Mouse (Mus musculus) hindbrain, embryonic 11.5 days (tissue): ENCODE measurements at regions not wholly inside any gene's neighbourhood (a gene's known extent, or its start where the extent isn't known, plus 50 kb on each side); places are given as distances from the start of the nearest gene placed in this dataset.

ENCODE experiments used
- ATAC-seq: fragments of 200-750 bp; cut with Nextera tagmentation; 2 replicates; pipeline ENCODE4 v1.8.0; 2017; ENCODE audit warnings: mild to moderate bottlenecking, moderate TSS enrichment, moderate library complexity; ENCODE audit not compliant: low FRiP score
- DNase-seq: peaks from one replicate; pipeline ENCODE4 v3.0.0-alpha.2; 2015; ENCODE audit warnings: low spot score
- H3K27ac ChIP-seq: fragments of 300-500 bp; sonication (generic); 2 replicates; pipeline ENCODE4 v1.5.1; 2014; ENCODE audit warnings: mild to moderate bottlenecking, low read depth, low read length
- H3K27me3 ChIP-seq: fragments of 300-500 bp; sonication (generic); 2 replicates; pipeline ENCODE4 v1.6.1; 2014; ENCODE audit warnings: mild to moderate bottlenecking, low read length, moderate library complexity, mixed read lengths; ENCODE audit not compliant: control insufficient read depth, insufficient read depth
- H3K36me3 ChIP-seq: fragments of 300-500 bp; sonication (generic); 2 replicates; pipeline ENCODE4 v1.6.1; 2014; ENCODE audit warnings: mild to moderate bottlenecking, low read length, moderate library complexity, mixed read lengths; ENCODE audit not compliant: control insufficient read depth, insufficient read depth
- H3K4me1 ChIP-seq: fragments of 300-500 bp; sonication (generic); replicated peaks from 2 replicates; pipeline ENCODE4 v1.6.1; 2014; ENCODE audit warnings: low read length, mixed read lengths; ENCODE audit not compliant: control insufficient read depth, insufficient read depth
- H3K4me2 ChIP-seq: fragments of 300-500 bp; sonication (generic); replicated peaks from 2 replicates; pipeline ENCODE4 v1.6.1; 2014; ENCODE audit warnings: mild to moderate bottlenecking, low read depth, low read length
- H3K4me3 ChIP-seq: fragments of 300-500 bp; sonication (generic); 2 replicates; pipeline ENCODE4 v1.5.1; 2014; ENCODE audit warnings: low read depth, low read length
- H3K9ac ChIP-seq: fragments of 300-500 bp; sonication (generic); 2 replicates; pipeline ENCODE4 v1.6.1; 2014; ENCODE audit warnings: low read depth, low read length
- H3K9me3 ChIP-seq: fragments of 300-500 bp; sonication (generic); 2 replicates; pipeline ENCODE4 v1.6.1; 2016; ENCODE audit warnings: low read length; ENCODE audit not compliant: control insufficient read depth
- WGBS: fragments of 180-500 bp; shearing (Covaris S2); extraction: QIAGEN DNeasy Blood & Tissue Kit; methylation state at CpG from one replicate; pipeline ENCODE4 v1.1.7; 2014; 5-methylcytosine and 5-hydroxymethylcytosine counted together

DNA sequence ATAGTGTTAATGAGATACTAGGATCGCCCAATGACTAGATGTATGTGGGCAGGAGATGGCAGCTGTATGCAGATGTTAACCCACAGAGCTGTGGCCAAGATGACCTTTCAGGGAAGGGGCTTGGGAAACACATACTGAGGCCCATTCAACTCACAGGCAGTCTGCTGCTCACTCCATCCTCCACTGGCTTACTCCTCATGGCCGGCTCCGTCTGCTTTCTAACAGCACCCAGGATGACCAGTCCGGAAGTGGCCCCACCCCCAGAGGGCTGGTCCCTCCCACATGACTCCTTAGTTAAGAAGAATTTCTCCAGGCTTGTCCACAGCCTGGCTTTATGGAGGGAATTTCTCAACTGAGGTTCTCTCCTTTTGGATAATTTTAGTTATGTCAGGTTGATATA lies 161.8 kb upstream of the Fbxl17 start:
- no peak overlapping the region for H3K4me2 ChIP-seq
- no peak overlapping the region for H3K27ac ChIP-seq
- no peak overlapping the region for H3K4me3 ChIP-seq
- ATAC-seq (no peak), DNase-seq (no peak)
- H3K36me3 ChIP-seq = no peaks in the 10 kb centered on the region
- no peaks in the 10 kb centered on the region for H3K4me1 ChIP-seq
- 87% methylated on average over 4 of the region's 4 CpGs for WGBS
- H3K9ac ChIP-seq = no peak overlapping the region
- no peaks in the 10 kb centered on the region for H3K9me3 ChIP-seq
- no peaks in the 10 kb centered on the region for H3K27me3 ChIP-seq

DNA sequence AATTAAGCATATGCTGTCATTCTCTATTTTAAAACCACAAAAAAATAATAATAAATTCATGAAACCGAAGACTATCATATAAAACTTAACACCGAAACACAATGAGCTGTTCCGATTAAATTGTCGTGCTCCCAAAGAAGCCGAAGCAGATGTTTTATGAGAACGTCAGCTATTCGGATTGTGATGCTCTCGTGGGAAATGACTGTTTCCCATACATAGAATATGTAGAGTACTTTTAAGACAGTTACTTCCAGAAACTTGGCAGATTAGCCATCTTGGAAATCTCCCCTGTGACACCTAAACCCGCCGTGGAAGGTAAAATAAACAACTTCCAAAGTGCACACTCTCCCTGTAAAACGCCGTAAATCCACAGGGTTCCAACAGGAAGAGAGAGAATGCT lies 162.4 kb upstream of the Fbxl17 start:
- H3K9ac ChIP-seq = no peak overlapping the region
- H3K27ac ChIP-seq = no peak overlapping the region
- H3K27me3 ChIP-seq = no peaks in the 10 kb centered on the region
- H3K4me1 ChIP-seq = no peaks in the 10 kb centered on the region
- H3K4me3 ChIP-seq = no peak overlapping the region
- no peak overlapping the region for H3K4me2 ChIP-seq
- 78% methylated on average over 12 of the region's 12 CpGs for WGBS
- DNase-seq (no peak), ATAC-seq (no peak)
- H3K36me3 ChIP-seq = no peaks in the 10 kb centered on the region
- no peaks in the 10 kb centered on the region for H3K9me3 ChIP-seq

DNA sequence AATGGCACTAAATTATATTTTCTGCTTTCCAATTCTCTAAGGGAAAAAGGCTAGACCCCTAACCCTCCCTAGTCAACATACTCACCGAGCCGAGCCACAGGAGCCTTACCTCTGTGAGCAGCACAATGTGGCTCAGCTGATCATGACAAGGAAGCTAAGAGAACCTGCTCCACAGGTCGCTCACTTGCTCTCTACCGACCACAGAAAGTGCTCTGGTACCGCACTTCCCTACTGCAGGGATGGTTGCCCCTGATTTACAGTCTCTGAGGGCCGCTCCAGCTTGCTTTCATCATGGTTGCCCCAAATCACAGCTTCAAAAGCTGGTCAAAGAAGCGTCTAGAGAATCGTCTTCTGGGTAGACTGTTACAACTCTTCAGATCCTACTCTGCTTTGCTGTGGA lies 177.0 kb upstream of the Fbxl17 start:
- H3K27me3 ChIP-seq = no peaks in the 10 kb centered on the region
- DNase-seq (no peak), ATAC-seq (no peak)
- no peaks in the 10 kb centered on the region for H3K9me3 ChIP-seq
- H3K9ac ChIP-seq = no peak overlapping the region
- no peak overlapping the region for H3K4me3 ChIP-seq
- H3K36me3 ChIP-seq = no peaks in the 10 kb centered on the region
- no peak overlapping the region for H3K27ac ChIP-seq
- 82% methylated on average over 8 of the region's 8 CpGs for WGBS
- no peaks in the 10 kb centered on the region for H3K4me1 ChIP-seq
- H3K4me2 ChIP-seq = no peak overlapping the region

DNA sequence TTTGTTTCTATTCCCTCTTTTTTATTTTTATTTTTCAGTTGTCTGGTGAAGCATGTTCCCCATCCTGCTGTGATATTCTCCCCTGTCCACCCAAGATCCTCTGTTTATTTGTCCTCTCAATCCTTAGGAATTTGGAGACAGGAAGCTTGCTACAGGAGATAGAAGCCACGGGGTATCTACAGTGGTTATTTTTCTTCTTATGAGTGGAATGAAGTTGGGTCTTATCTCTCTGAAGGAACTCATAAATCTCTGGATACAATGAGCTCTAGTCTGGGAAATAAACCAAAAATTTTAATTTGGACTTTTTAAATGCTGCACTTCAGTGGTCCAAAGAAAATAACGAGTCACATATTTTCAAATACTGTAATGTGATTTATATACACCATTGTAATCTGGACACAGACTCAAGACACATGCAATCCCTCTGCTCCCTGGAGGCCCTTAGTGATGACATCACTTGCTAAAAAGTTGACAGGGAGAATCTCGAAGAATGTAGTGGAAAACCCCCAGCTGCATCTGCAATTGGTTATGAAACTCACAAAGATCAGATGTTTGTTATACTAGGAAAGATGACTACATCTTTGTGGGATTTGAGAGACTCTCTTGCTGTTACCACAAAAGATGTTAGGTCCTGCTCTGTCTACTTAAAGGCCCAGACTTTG lies 178.3 kb upstream of the Fbxl17 start:
- no peak overlapping the region for H3K4me3 ChIP-seq
- ATAC-seq (no peak), DNase-seq (no peak)
- no peaks in the 10 kb centered on the region for H3K36me3 ChIP-seq
- H3K27ac ChIP-seq = no peak overlapping the region
- no peaks in the 10 kb centered on the region for H3K27me3 ChIP-seq
- 74% methylated on average over 3 of the region's 3 CpGs for WGBS
- H3K4me2 ChIP-seq = no peak overlapping the region
- no peaks in the 10 kb centered on the region for H3K9me3 ChIP-seq
- no peak overlapping the region for H3K9ac ChIP-seq
- H3K4me1 ChIP-seq = no peaks in the 10 kb centered on the region

DNA sequence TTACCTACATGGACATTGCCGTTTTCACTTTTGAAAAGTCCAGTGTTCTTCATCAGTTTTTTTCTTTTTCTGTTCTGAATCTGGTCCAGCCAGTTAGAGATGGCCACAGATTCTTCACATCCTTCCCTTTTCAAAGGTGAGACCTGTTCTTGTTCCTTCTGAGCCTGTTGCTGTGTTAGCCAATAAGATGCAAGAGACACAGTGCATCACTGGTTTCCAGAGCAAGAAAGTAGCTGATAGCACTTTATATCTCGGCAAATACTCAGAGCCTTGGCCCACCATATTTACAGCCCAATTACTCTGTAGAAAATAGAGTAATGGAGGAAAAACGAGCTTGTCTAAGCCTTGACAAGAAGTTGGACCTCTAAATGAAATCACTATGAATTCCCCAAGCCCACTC lies 180.7 kb upstream of the Fbxl17 start:
- Histone ChIP-seq H3K27me3 (no peaks in the 10 kb centered on the region), H3K36me3 (no peaks in the 10 kb centered on the region), H3K4me1 (no peaks in the 10 kb centered on the region), H3K9me3 (no peaks in the 10 kb centered on the region), H3K9ac (no peak overlapping the region), H3K27ac (no peak overlapping the region), H3K4me3 (no peak overlapping the region), H3K4me2 (no peak overlapping the region)
- ATAC-seq (no peak), DNase-seq (no peak)
- 76% methylated on average over 3 of the region's 3 CpGs for WGBS

DNA sequence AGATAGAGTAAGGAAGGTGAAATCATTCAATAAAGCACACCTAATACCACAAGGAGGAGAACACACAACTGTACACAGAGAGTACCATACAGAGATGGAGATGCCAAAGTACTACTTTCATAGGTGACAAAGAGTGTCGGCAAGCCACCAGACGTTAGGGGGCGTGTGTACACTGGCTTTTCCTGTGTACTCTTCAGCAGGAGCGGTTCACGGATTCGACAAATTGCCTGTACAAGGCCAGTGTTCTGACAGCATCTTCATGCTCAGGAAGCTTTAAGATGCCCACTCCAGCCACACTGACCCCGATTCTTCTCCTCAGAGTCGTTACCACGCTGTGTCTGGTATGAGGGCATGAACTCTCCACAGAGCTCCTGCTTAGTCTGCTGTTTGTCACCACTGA lies 179.5 kb upstream of the Fer start:
- H3K27me3 ChIP-seq = no peaks in the 10 kb centered on the region
- H3K36me3 ChIP-seq = no peaks in the 10 kb centered on the region
- DNase-seq = no peak
- H3K9me3 ChIP-seq = no peaks in the 10 kb centered on the region
- no peak overlapping the region for H3K4me2 ChIP-seq
- WGBS = 86% methylated on average over 9 of the region's 9 CpGs
- no peak for ATAC-seq
- H3K9ac ChIP-seq = no peak overlapping the region
- H3K27ac ChIP-seq = no peak overlapping the region
- no peak overlapping the region for H3K4me3 ChIP-seq
- no peaks in the 10 kb centered on the region for H3K4me1 ChIP-seq

DNA sequence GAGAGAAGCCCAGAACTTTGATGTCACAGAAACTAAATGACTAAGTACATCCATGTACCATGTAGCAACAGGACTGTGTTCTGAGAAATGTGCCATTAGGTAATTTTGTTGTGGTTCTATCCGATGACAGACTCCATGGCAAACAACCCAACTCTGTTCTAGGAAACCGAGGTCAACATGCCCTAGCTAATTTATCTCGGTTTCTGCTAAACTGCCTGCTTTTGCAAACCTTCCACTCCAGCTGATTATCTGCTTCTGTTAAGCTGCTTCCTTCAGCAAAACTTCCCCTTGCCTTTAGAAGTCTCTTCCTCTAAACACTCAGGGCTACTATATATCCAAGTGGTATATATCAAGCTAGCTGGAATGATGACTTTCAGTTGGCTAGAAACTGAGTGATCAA lies 178.8 kb upstream of the Fer start:
- Histone ChIP-seq H3K36me3 (no peaks in the 10 kb centered on the region), H3K27me3 (no peaks in the 10 kb centered on the region), H3K4me2 (no peak overlapping the region), H3K4me3 (no peak overlapping the region), H3K27ac (no peak overlapping the region), H3K9ac (no peak overlapping the region), H3K4me1 (no peaks in the 10 kb centered on the region), H3K9me3 (no peaks in the 10 kb centered on the region)
- DNase-seq (no peak), ATAC-seq (no peak)
- 91% methylated on average over 3 of the region's 3 CpGs for WGBS

DNA sequence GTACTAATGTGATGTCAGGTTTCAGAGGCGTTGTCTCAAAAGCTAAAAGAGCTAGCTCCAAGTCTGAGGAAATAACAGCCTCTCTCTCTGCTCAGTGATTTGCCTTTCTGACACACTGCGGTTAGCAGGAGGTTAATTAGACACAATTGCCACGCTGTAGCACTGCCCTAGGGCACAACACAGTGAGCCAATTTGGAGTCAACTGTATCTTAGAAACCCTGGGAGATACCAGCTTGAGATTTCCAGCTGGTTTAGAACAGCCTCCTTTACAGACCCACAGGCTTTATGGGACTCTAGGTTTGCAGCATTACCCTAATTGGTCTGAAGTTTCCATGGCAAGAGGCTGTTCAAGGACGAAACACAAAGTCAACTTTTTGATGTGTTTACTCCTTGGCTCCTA lies 176.9 kb upstream of the Fer start:
- DNase-seq (no peak), ATAC-seq (no peak)
- no peak overlapping the region for H3K27ac ChIP-seq
- H3K27me3 ChIP-seq = no peaks in the 10 kb centered on the region
- H3K4me3 ChIP-seq = no peak overlapping the region
- H3K9me3 ChIP-seq = no peaks in the 10 kb centered on the region
- no peak overlapping the region for H3K9ac ChIP-seq
- no peaks in the 10 kb centered on the region for H3K4me1 ChIP-seq
- 53% methylated on average over 4 of the region's 4 CpGs for WGBS
- H3K36me3 ChIP-seq = no peaks in the 10 kb centered on the region
- no peak overlapping the region for H3K4me2 ChIP-seq

DNA sequence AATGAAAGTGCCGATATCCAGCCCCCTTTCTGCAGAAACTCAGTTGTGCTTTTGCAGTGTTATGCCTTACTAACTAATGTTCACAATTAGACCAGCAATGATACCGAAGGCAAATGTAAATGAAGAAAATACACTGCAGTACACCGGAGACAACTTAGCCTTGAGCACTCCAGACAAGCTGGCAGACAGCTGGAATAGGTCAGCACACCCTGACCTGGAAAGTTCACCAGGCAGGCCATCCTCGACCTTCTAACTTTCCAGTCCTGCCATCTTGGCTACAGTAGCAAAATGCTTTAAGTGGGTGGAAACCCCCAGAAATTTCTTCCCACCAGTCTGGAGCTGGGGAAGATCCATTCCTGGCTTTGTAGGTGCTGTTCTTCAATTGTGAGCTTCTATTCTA lies 176.5 kb upstream of the Fer start:
- WGBS = 72% methylated on average over 4 of the region's 4 CpGs
- H3K27ac ChIP-seq = no peak overlapping the region
- no peak for DNase-seq
- no peak overlapping the region for H3K4me2 ChIP-seq
- no peaks in the 10 kb centered on the region for H3K27me3 ChIP-seq
- no peaks in the 10 kb centered on the region for H3K4me1 ChIP-seq
- H3K4me3 ChIP-seq = no peak overlapping the region
- H3K9me3 ChIP-seq = no peaks in the 10 kb centered on the region
- H3K36me3 ChIP-seq = no peaks in the 10 kb centered on the region
- no peak for ATAC-seq
- H3K9ac ChIP-seq = no peak overlapping the region
